Mouse (Mus musculus): ENCODE data around the gene Kctd4. TPM values are rescaled to one million over a fixed set of nuclear protein-coding genes. Genes with fewer than 3 reads are reported as not detected.

The Kctd4 gene
- polyA plus RNA-seq, 1 experiment from 2014 or later, result 0.34 TPM

GRCm38 (mm10) chr14:75981231-75981630 is 26.4 kb downstream of the Kctd4 start:
- WGBS, result 96% methylated on average over 3 of the region's 3 CpGs
- no peak overlapping the region for H3K9ac ChIP-seq (ENCODE audit: low read length)
- no peaks in the 10 kb centered on the region for H3K27me3 ChIP-seq (ENCODE audit: control insufficient read depth, insufficient read depth, low read length)
- no peaks in the 10 kb centered on the region for H3K4me1 ChIP-seq (ENCODE audit: control insufficient read depth, insufficient read depth, low read length)
- no peak overlapping the region for H3K27ac ChIP-seq (ENCODE audit: low read length)
- H3K4me2 ChIP-seq (ENCODE audit: low read depth, low read length), result no peak overlapping the region
- no peaks in the 10 kb centered on the region for H3K36me3 ChIP-seq (ENCODE audit: control insufficient read depth, insufficient read depth, low read length)
- H3K4me3 ChIP-seq (replicated peaks; ENCODE audit: low read length), result no peak overlapping the region
- H3K9me3 ChIP-seq (replicated peaks; ENCODE audit: control insufficient read depth, low read length), result no peaks in the 10 kb centered on the region
- ATAC-seq (ENCODE audit: insufficient read depth, low FRiP score), result no peak

- Histone ChIP-seq H3K27ac (ENCODE audit: low read length) (no peak overlapping the region), H3K9ac (ENCODE audit: low read length) (no peak overlapping the region), H3K4me3 (replicated peaks; ENCODE audit: low read length) (no peak overlapping the region), H3K4me1 (ENCODE audit: control insufficient read depth, insufficient read depth, low read length) (no peaks in the 10 kb centered on the region), H3K36me3 (ENCODE audit: control insufficient read depth, insufficient read depth, low read length) (no peaks in the 10 kb centered on the region), H3K9me3 (replicated peaks; ENCODE audit: control insufficient read depth, low read length) (no peaks in the 10 kb centered on the region), H3K4me2 (ENCODE audit: low read depth, low read length) (no peak overlapping the region), H3K27me3 (ENCODE audit: control insufficient read depth, insufficient read depth, low read length) (no peaks in the 10 kb centered on the region)
- ATAC-seq (ENCODE audit: insufficient read depth, low FRiP score), result no peak
- 87% methylated on average over 2 of the region's 2 CpGs for WGBS
These were observed 29.1 kb downstream of the Kctd4 start for GRCm38 (mm10) chr14:75983891-75984290.

- ATAC-seq (ENCODE audit: insufficient read depth, low FRiP score), result no peak
- Histone ChIP-seq H3K9me3 (replicated peaks; ENCODE audit: control insufficient read depth, low read length) (no peaks in the 10 kb centered on the region), H3K4me2 (ENCODE audit: low read depth, low read length) (no peak overlapping the region), H3K36me3 (ENCODE audit: control insufficient read depth, insufficient read depth, low read length) (no peaks in the 10 kb centered on the region), H3K4me1 (ENCODE audit: control insufficient read depth, insufficient read depth, low read length) (no peaks in the 10 kb centered on the region), H3K4me3 (replicated peaks; ENCODE audit: low read length) (no peak overlapping the region), H3K27ac (ENCODE audit: low read length) (no peak overlapping the region), H3K9ac (ENCODE audit: low read length) (no peak overlapping the region), H3K27me3 (ENCODE audit: control insufficient read depth, insufficient read depth, low read length) (no peaks in the 10 kb centered on the region)
- WGBS, result 70% methylated on average over 4 of the region's 4 CpGs
These were observed 30.3 kb downstream of the Kctd4 start for GRCm38 (mm10) chr14:75985112-75985511.

- no peak overlapping the region for H3K27ac ChIP-seq (ENCODE audit: low read length)
- H3K9ac ChIP-seq (ENCODE audit: low read length), result no peak overlapping the region
- H3K36me3 ChIP-seq (ENCODE audit: control insufficient read depth, insufficient read depth, low read length), result no peaks in the 10 kb centered on the region
- H3K9me3 ChIP-seq (replicated peaks; ENCODE audit: control insufficient read depth, low read length), result no peaks in the 10 kb centered on the region
- no peak overlapping the region for H3K4me2 ChIP-seq (ENCODE audit: low read depth, low read length)
- no peak overlapping the region for H3K4me3 ChIP-seq (replicated peaks; ENCODE audit: low read length)
- H3K4me1 ChIP-seq (ENCODE audit: control insufficient read depth, insufficient read depth, low read length), result no peaks in the 10 kb centered on the region
- no peak for ATAC-seq (ENCODE audit: insufficient read depth, low FRiP score)
- H3K27me3 ChIP-seq (ENCODE audit: control insufficient read depth, insufficient read depth, low read length), result no peaks in the 10 kb centered on the region
- 80% methylated on average over 7 of the region's 7 CpGs for WGBS
These were observed 32.2 kb downstream of the Kctd4 start for GRCm38 (mm10) chr14:75986878-75987483.

- ATAC-seq (ENCODE audit: insufficient read depth, low FRiP score), result no peak
- no peak overlapping the region for H3K9ac ChIP-seq (ENCODE audit: low read length)
These were observed 34.4 kb downstream of the Kctd4 start for GRCm38 (mm10) chr14:75989168-75989567.

GRCm38 (mm10) chr14:75990936-75991335 is 36.1 kb downstream of the Kctd4 start:
- Histone ChIP-seq H3K36me3 (ENCODE audit: control insufficient read depth, insufficient read depth, low read length) (no peaks in the 10 kb centered on the region), H3K4me2 (ENCODE audit: low read depth, low read length) (no peak overlapping the region), H3K4me1 (ENCODE audit: control insufficient read depth, insufficient read depth, low read length) (no peaks in the 10 kb centered on the region), H3K27ac (ENCODE audit: low read length) (no peak overlapping the region), H3K9me3 (replicated peaks; ENCODE audit: control insufficient read depth, low read length) (no peaks in the 10 kb centered on the region), H3K4me3 (replicated peaks; ENCODE audit: low read length) (no peak overlapping the region), H3K9ac (ENCODE audit: low read length) (no peak overlapping the region), H3K27me3 (ENCODE audit: control insufficient read depth, insufficient read depth, low read length) (no peaks in the 10 kb centered on the region)
- ATAC-seq (ENCODE audit: insufficient read depth, low FRiP score), result no peak
- WGBS, result 88% methylated on average over 6 of the region's 6 CpGs

More at GRCm38 (mm10) chr14:75989168-75989567, 34.4 kb downstream of the Kctd4 start:
- Histone ChIP-seq H3K36me3 (ENCODE audit: control insufficient read depth, insufficient read depth, low read length) (no peaks in the 10 kb centered on the region), H3K4me2 (ENCODE audit: low read depth, low read length) (no peak overlapping the region), H3K4me1 (ENCODE audit: control insufficient read depth, insufficient read depth, low read length) (no peaks in the 10 kb centered on the region), H3K27ac (ENCODE audit: low read length) (no peak overlapping the region), H3K27me3 (ENCODE audit: control insufficient read depth, insufficient read depth, low read length) (no peaks in the 10 kb centered on the region), H3K9me3 (replicated peaks; ENCODE audit: control insufficient read depth, low read length) (no peaks in the 10 kb centered on the region), H3K4me3 (replicated peaks; ENCODE audit: low read length) (no peak overlapping the region)
- 85% methylated on average over 1 of the region's 1 CpGs for WGBS

GRCm38 (mm10) chr14:75992371-75992770 is 37.6 kb downstream of the Kctd4 start:
- H3K9ac ChIP-seq (ENCODE audit: low read length), result no peak overlapping the region
- no peaks in the 10 kb centered on the region for H3K36me3 ChIP-seq (ENCODE audit: control insufficient read depth, insufficient read depth, low read length)

GRCm38 (mm10) chr14:75998082-75998481 is 43.3 kb downstream of the Kctd4 start:
- no peaks in the 10 kb centered on the region for H3K27me3 ChIP-seq (ENCODE audit: control insufficient read depth, insufficient read depth, low read length)
- 52% methylated on average over 1 of the region's 1 CpGs for WGBS
- H3K4me1 ChIP-seq (ENCODE audit: control insufficient read depth, insufficient read depth, low read length), result no peaks in the 10 kb centered on the region
- ATAC-seq (ENCODE audit: insufficient read depth, low FRiP score), result no peak
- no peaks in the 10 kb centered on the region for H3K36me3 ChIP-seq (ENCODE audit: control insufficient read depth, insufficient read depth, low read length)
- no peak overlapping the region for H3K9ac ChIP-seq (ENCODE audit: low read length)
- no peak overlapping the region for H3K4me3 ChIP-seq (replicated peaks; ENCODE audit: low read length)
- H3K9me3 ChIP-seq (replicated peaks; ENCODE audit: control insufficient read depth, low read length), result no peaks in the 10 kb centered on the region
- no peak overlapping the region for H3K4me2 ChIP-seq (ENCODE audit: low read depth, low read length)
- no peak overlapping the region for H3K27ac ChIP-seq (ENCODE audit: low read length)

More at GRCm38 (mm10) chr14:75992371-75992770, 37.6 kb downstream of the Kctd4 start:
- ATAC-seq (ENCODE audit: insufficient read depth, low FRiP score), result no peak
- Histone ChIP-seq H3K4me2 (ENCODE audit: low read depth, low read length) (no peak overlapping the region), H3K27me3 (ENCODE audit: control insufficient read depth, insufficient read depth, low read length) (no peaks in the 10 kb centered on the region), H3K4me3 (replicated peaks; ENCODE audit: low read length) (no peak overlapping the region), H3K27ac (ENCODE audit: low read length) (no peak overlapping the region), H3K9me3 (replicated peaks; ENCODE audit: control insufficient read depth, low read length) (no peaks in the 10 kb centered on the region), H3K4me1 (ENCODE audit: control insufficient read depth, insufficient read depth, low read length) (no peaks in the 10 kb centered on the region)
- 84% methylated on average over 4 of the region's 4 CpGs for WGBS

GRCm38 (mm10) chr14:76001781-76002180 is 47.0 kb downstream of the Kctd4 start:
- Histone ChIP-seq H3K36me3 (ENCODE audit: control insufficient read depth, insufficient read depth, low read length) (no peaks in the 10 kb centered on the region), H3K4me1 (ENCODE audit: control insufficient read depth, insufficient read depth, low read length) (no peaks in the 10 kb centered on the region), H3K4me2 (ENCODE audit: low read depth, low read length) (no peak overlapping the region), H3K4me3 (replicated peaks; ENCODE audit: low read length) (no peak overlapping the region), H3K9ac (ENCODE audit: low read length) (no peak overlapping the region), H3K27me3 (ENCODE audit: control insufficient read depth, insufficient read depth, low read length) (no peaks in the 10 kb centered on the region), H3K9me3 (replicated peaks; ENCODE audit: control insufficient read depth, low read length) (no peaks in the 10 kb centered on the region), H3K27ac (ENCODE audit: low read length) (no peak overlapping the region)
- ATAC-seq (ENCODE audit: insufficient read depth, low FRiP score), result no peak
- WGBS, result 71% methylated on average over 4 of the region's 4 CpGs

Data from stomach, embryonic 16.5 days (tissue).